Mouse (Mus musculus): Measurements from ENCODE around the gene Cpa4. TPM values are rescaled to one million over a fixed set of nuclear protein-coding genes. Genes with fewer than 3 reads are reported as not detected.

The Cpa4 gene
- total RNA-seq (2014; fragmentation: Nextera tagmentation) (not detected in 2 replicates), total RNA-seq (2017) (not detected in 2 replicates)

GRCm38 (mm10) chr6:30568069-30568468 is at the start of gene Cpa4:
Cpa4 (plus strand) TSS chr6:30568369.
- no peak for ATAC-seq (replicated peaks; ENCODE audit: poor library complexity, severe bottlenecking)

- ATAC-seq (replicated peaks; ENCODE audit: poor library complexity, severe bottlenecking): peak; percentile 37; the same call in 1 of the 2 replicates
These were observed 47.8 kb upstream of the Cpa4 start for GRCm38 (mm10) chr6:30520400-30520799.

DNA sequence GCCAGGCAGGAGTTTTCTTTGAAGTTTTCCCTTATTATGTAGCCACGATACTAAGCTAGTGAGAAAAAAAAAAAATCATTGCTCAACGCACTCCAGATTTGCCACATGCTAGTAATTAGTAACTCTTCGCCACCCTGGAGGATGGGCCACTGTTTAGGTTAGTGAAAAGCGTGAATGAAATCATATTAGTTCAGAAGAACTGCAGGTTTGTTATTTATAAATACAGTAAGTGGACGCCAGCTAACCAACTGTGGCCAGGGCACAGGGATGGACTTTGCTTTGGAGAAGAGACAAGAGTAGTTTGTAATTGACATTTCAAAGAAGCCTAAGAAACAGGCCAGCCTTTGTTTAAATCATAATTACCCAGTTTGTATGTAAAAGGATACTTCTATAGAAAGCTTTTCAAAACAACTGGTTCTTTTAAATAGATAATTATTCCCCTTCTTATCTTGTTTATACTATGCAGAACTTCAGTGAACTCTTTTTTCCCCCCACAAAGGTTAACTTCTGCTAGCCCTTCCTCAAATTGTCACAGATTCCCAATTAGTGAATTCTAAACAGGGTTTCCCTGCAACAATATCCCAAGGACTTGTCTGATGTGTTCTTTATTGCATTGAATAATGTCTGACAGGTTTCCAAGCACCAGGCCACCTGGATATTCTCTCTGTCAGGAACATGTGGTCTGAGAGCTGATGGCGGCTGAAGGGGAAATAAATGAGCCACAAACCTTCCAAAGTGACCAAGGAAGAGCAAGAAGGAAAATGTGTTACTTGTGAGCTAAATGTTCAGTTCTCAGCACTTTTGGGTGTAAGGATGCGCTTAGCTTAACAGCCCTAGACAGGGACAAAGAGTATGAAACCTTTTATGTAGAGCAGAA is 42.5 kb upstream of the Cpa4 start:
- ATAC-seq (replicated peaks; ENCODE audit: poor library complexity, severe bottlenecking): no peak

DNA sequence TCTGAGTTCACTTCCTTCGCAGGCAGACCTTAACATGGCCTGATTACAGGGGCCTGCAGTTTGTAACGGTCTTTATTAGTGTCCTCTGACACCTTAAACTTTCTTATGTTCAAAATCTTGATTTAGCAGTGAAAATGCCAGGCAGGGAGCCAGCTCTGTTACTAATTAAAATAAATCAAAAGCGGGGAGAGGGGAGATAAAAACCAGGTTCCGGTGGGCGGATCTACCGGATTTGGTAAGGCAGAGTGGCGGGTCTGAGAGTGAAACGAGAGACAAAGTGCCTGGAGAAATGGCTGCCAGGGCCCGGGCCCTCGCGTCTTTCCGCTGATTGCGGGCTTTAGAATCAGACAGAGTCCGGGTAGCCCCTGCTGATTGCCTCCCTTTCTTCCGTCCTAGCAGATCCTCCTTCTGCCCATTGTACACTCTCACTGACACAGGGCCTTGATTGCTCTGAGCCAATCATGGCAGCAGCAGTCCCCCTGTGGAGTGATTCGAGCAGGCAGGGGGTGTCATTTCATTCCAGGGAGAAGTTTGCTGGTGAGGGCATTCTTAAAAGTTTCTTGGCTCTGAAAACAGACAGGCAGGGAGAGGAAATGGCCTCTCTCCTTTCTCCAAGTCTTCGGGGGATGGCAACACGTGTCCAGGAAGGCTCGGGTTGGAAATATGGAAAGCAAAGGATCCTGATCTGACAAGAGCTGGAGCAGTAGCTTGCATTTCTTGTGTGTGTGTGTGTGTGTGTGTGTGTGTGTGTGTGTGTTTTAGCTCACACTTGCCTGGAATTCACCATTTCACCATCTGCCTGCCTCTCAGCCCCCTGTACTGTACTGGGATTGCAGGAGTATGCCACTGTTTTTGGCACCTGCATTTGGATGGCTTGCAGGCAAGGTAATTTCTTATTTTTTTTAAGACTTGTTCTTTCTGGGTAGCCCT is 41.3 kb upstream of the Cpa4 start:
- peak; percentile 33; the same call in 1 of the 2 replicates for ATAC-seq (replicated peaks; ENCODE audit: poor library complexity, severe bottlenecking)

GRCm38 (mm10) chr6:30528800-30529199 is 39.4 kb upstream of the Cpa4 start:
- no peak for ATAC-seq (replicated peaks; ENCODE audit: poor library complexity, severe bottlenecking)

- peak; percentile 37; the same call in 1 of the 2 replicates for ATAC-seq (replicated peaks; ENCODE audit: poor library complexity, severe bottlenecking)
These were observed 32.8 kb upstream of the Cpa4 start for GRCm38 (mm10) chr6:30535340-30535739.

DNA sequence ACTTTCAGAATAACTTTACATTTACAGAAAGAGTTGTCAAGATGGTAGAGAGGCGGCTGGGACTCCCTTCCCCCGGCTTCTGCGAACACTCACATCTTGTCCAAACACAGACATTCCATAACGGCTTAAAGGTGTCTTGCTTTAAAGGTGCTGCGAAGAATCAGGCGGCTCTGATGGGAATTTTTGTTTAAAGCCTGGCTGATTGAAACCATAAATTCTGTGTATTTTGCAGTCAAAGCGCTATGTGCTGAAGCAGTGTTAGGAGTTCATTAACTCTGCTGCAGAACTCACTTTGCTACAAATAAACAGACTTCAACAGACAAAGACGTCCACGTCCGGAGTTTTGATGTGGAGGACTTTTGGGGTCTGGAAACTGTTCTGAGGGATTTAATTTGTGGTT is 29.9 kb upstream of the Cpa4 start:
- no peak for ATAC-seq (replicated peaks; ENCODE audit: poor library complexity, severe bottlenecking)

- no peak for ATAC-seq (replicated peaks; ENCODE audit: poor library complexity, severe bottlenecking)
These were observed 29.4 kb upstream of the Cpa4 start for GRCm38 (mm10) chr6:30538800-30539199.

DNA sequence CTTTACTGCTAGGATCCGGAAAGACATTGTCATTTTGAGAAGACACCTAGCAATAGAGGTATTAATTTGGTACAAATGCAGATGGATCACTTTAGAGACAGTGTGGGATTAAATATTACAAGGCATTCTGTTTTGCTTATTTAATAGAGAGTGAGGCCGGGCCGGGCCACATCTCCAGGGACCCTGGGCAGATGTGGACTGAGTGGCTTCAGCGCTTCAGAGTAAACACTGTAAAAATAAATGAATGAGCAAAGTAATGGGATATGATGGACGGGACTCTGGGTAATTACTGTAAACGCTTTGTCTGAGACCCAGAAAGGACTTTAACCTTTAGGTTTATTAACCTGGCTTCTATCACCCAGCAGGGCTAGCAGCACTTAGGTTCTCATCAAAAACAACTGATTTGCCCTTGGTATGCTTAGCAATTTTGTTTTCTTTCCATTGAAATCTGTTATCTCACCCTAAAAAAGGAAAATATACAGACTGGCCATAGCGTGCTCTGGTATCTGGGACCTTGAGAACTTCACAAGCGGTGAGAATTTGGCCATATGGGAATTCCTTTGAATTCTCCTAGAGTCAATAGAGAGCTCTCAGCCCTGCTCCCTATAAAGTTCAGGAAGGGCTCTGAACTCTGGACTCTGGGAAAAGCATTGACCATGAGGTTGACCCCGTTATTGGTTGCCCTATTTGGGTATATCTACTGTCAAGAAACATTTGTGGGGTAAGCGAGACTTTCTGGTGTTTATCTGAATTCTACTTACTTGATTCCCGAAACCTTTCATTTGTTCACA is 27.0 kb upstream of the Cpa4 start, which contains the start of gene Cpa2:
TSS of gene Cpa2 (plus strand) at position 574 of the 791 bp plus-strand sequence.
- no peak for ATAC-seq (replicated peaks; ENCODE audit: poor library complexity, severe bottlenecking)

DNA sequence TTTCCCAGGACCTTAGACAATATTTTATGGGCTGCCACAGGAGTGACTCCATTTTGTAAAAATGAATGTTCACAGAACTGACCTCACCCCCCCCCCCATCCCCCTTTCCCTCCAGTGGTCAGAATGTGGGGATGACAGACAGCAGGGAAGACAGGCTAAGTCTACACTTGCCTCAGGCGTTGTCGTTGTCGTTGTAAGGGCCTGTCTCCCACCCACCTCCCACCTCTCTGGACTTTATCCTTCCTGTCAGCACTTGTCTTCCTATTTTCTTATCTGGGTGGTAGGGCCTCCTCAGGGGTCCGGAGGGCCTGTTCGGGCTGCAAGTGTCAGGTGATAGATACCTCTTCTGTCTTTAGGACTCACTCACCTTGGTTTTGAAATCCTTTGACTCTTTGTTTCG is 25.9 kb upstream of the Cpa4 start:
- ATAC-seq (replicated peaks; ENCODE audit: poor library complexity, severe bottlenecking): no peak

GRCm38 (mm10) chr6:30543077-30543476 is 25.1 kb upstream of the Cpa4 start:
- no peak for ATAC-seq (replicated peaks; ENCODE audit: poor library complexity, severe bottlenecking)

DNA sequence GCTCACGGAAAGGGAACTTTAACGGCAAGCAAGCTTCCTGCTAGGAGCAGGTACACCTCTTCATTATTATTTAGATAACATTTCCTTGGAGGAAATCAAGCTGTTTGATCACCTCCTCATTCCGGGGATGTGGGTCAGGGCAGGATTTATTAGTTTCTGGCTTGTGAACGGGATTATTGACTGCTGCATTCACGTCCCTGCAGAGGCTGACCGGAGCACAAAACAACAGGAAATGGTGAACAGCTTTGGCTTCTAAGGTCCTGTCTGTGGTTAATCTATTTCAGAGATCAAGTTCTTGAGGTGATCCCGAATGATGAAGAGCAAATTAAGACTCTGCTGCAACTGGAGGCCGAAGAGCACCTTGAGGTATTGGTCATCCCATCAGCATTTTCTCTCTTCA is 24.3 kb upstream of the Cpa4 start:
- ATAC-seq (replicated peaks; ENCODE audit: poor library complexity, severe bottlenecking): no peak

GRCm38 (mm10) chr6:30545689-30546088 is 22.5 kb upstream of the Cpa4 start:
- no peak for ATAC-seq (replicated peaks; ENCODE audit: poor library complexity, severe bottlenecking)

DNA sequence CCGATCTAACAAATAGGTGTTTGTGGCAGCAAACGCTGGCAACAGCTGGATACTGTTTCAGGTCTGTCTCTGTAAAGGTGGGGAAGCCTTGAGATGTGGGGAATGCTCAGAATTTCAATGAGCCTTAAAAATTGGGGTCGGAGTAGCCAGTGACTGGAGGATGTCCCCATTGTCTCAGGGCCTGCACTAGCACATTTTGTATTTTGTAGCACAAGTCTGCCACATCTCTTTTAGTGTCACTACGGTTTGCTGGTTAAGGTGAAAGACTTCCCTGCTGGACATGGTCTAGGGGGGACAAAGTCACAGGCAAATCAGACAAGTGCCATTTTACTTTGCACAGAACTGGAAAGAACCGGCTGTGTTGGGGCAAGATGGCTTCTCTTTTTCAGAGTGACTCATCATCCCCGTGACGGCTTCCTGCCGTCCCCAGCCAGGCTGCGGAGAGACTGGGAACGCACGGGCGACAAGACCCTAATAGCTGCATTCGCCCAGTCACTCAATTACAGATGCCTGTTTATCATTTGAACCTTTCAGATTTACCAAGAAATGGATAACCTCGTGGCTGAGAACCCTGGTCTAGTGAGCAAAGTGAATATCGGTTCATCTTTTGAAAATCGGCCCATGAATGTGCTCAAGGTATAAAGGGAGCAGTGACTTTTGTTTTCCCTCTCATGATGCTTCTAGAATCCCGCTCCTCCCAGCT is 21.4 kb upstream of the Cpa4 start:
- peak; percentile 68 for ATAC-seq (replicated peaks; ENCODE audit: poor library complexity, severe bottlenecking)

- ATAC-seq (replicated peaks; ENCODE audit: poor library complexity, severe bottlenecking): no peak
These were observed 20.9 kb upstream of the Cpa4 start for GRCm38 (mm10) chr6:30547274-30547645.

GRCm38 (mm10) chr6:30547656-30548306 is 20.4 kb upstream of the Cpa4 start:
- ATAC-seq (replicated peaks; ENCODE audit: poor library complexity, severe bottlenecking): peak; percentile 64

DNA sequence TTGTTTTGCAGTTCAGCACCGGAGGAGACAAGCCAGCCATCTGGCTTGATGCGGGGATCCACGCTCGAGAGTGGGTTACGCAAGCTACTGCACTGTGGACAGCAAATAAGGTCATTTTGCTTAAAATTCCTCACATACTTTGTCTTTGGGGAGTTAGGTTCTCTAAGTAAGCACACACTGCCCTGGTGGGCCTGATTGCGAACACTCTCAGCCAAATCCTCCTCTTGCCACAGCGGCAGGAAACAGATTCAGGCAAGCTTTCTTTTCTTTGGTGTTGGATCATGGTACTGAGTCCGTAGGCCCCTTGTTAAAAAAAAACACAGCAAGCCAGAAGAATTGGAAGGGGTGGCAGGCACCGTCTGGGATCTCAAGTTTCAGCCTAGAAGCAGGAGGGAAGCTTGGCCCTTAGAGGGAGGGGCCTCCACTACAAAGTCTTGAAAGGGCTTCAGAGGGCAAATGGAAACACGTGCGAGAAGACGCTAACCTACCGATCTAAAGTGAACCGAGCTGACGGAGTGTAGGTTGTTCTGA is 18.9 kb upstream of the Cpa4 start:
- ATAC-seq (replicated peaks; ENCODE audit: poor library complexity, severe bottlenecking): peak; percentile 11

GRCm38 (mm10) chr6:30550496-30551192 is 17.5 kb upstream of the Cpa4 start:
- peak; percentile 22 for ATAC-seq (replicated peaks; ENCODE audit: poor library complexity, severe bottlenecking)

All from granulocyte monocyte progenitor cell, adult 5-6 weeks (primary cell).